ENCODE assay signal across 8 mouse cellular contexts in the genomic region with DNA sequence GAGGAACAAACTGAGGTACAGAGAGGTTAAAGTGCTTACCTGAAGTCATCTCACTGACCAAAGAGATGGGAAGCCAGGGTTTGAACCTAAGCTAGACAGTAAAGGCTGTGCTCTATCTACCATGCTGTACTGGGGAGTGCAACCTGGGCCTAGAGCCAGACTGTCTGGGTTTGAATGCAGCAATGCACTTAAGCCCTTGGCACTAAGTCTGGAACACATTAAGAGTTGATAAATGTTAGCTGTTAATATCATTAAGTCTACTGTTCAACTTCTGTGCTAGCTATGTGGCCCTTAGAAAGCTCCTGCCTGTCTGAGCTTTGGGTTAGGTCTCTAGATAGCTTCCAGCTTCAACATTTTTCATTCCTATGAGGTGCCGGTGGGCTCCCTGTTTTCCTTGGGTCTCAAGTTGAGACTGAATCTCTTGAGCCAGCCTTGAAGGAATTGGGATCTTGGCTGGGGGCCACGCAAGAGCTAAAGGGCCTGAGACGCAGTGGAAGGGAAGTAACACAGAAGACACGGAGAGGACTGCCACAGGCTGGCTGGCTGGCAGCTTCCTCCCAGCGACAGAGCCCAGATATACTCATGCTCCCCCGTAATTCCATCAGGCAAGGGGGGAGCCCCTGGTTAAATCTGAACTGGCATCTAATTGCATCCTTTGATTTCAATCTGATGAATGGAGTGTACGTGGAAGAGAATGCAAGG. TPM values are rescaled to one million over a fixed set of nuclear protein-coding genes. Genes with fewer than 3 reads are reported as not detected.
DNase-seq lines count a peak whose midpoint lies in the region; ATAC-seq and TF ChIP-seq lines count a peak whose summit lies in the region.

No protein-coding gene starts in this region.

- DNase-seq in intestine, embryonic 14.5 days (ENCODE audit: low spot score) = peak; percentile 64
- DNase-seq in Patski (ENCODE audit: low read depth, low spot score) = peak; percentile 64
- DNase-seq in lung, postnatal 10 days = peak; percentile 62
- DNase-seq in retina, embryonic 14.5 days (ENCODE audit: low spot score) = no peak
- no peak for DNase-seq in adrenal gland, postnatal 14 days
- no peak for DNase-seq in spleen, adult 12 weeks (ENCODE audit: low spot score)

- CTCF ChIA-PET in Patski (lab: Charles Lee) = interaction anchor here (1.0 to 2.3 kb wide), 4 partner anchors 9 to 21 kb away, joined by 3 to 13 read pairs (median 3); no protein-coding TSS in a partner anchor

- 0 out of 2 replicates have a peak, but pooled peaks cover 4% of the 10 kb centered on the region for H3K36me3 ChIP-seq in intestine, embryonic 14.5 days (ENCODE audit: control insufficient read depth, insufficient read depth, low read length)
- 0 out of 2 replicates have a peak, but pooled peaks cover 9% of the 10 kb centered on the region for H3K36me3 ChIP-seq in intestine, postnatal 0 days (ENCODE audit: control insufficient read depth, insufficient read depth)
- H3K36me3 ChIP-seq in heart, embryonic 16.5 days (ENCODE audit: control insufficient read depth, insufficient read depth) = no peaks in the 10 kb centered on the region

- peak overlapping the region; percentile 18; the same call in 1 of the 2 replicates for H3K4me2 ChIP-seq in intestine, embryonic 14.5 days (ENCODE audit: low read length)
- H3K4me2 ChIP-seq in intestine, postnatal 0 days (replicated peaks; ENCODE audit: low read depth) = no peak overlapping the region; the same call in 1 of the 2 replicates
- peak overlapping the region; percentile 56 for H3K4me2 ChIP-seq in heart, embryonic 16.5 days (ENCODE audit: low read depth, low read length)

- no peaks in the 10 kb centered on the region for H3K9me3 ChIP-seq in intestine, embryonic 14.5 days (ENCODE audit: control insufficient read depth, low read length)
- no peaks in the 10 kb centered on the region for H3K9me3 ChIP-seq in intestine, postnatal 0 days (ENCODE audit: control insufficient read depth)
- no peaks in the 10 kb centered on the region for H3K9me3 ChIP-seq in heart, embryonic 16.5 days (replicated peaks; ENCODE audit: control insufficient read depth, low read length)

- peaks cover 41% of the 10 kb centered on the region for H3K4me1 ChIP-seq in intestine, embryonic 14.5 days (replicated peaks; ENCODE audit: control insufficient read depth, insufficient read depth, low read length)
- 0 out of 2 replicates have a peak, but pooled peaks cover 8% of the 10 kb centered on the region for H3K4me1 ChIP-seq in intestine, postnatal 0 days (replicated peaks; ENCODE audit: control insufficient read depth, insufficient read depth, low read length)
- H3K4me1 ChIP-seq in heart, embryonic 16.5 days (ENCODE audit: control insufficient read depth, insufficient read depth, low read length) = peaks cover 40% of the 10 kb centered on the region

- no peak for TF ChIP-seq CTCF in intestine, postnatal 0 days (IDR thresholded peaks at IDR 0.05; ENCODE audit: low read depth)
- TF ChIP-seq CTCF in Patski (IDR thresholded peaks at IDR 0.05) = no peak

- POLR2A ChIA-PET in Patski (lab: Charles Lee) = no interaction called here

- no peak overlapping the region for H3K9ac ChIP-seq in intestine, embryonic 14.5 days (ENCODE audit: low read length)
- no peak overlapping the region for H3K9ac ChIP-seq in intestine, postnatal 0 days (ENCODE audit: low read depth, low read length)
- peak overlapping the region; percentile 45 for H3K9ac ChIP-seq in heart, embryonic 16.5 days (ENCODE audit: low read length)

- in situ Hi-C loops in Patski (cut with MboI; ENCODE audit: low pct_unique_long_range_greater_than_20kb) = no loop called here

- H3K27ac ChIP-seq in intestine, embryonic 14.5 days (ENCODE audit: low read depth) = peak overlapping the region; percentile 64
- no peak overlapping the region for H3K27ac ChIP-seq in intestine, postnatal 0 days (ENCODE audit: low read depth, low read length)
- H3K27ac ChIP-seq in heart, embryonic 16.5 days (ENCODE audit: low read length) = peak overlapping the region; percentile 89

- WGBS in intestine, embryonic 14.5 days = 37% methylated on average over 7 of the region's 7 CpGs
- WGBS in intestine, postnatal 0 days = 70% methylated on average over 7 of the region's 7 CpGs
- 25% methylated on average over 7 of the region's 7 CpGs for WGBS in heart, embryonic 16.5 days

- ATAC-seq in intestine, embryonic 14.5 days (replicated peaks; ENCODE audit: low FRiP score, low TSS enrichment, low read depth) = no peak
- no peak for ATAC-seq in intestine, postnatal 0 days
- ATAC-seq in Patski = peak; percentile 19
- ATAC-seq in heart, embryonic 16.5 days (replicated peaks; ENCODE audit: extremely low read depth, insufficient read depth, low FRiP score) = peak; percentile 39; the same call in 1 of the 2 replicates

- no peaks in the 10 kb centered on the region for H3K27me3 ChIP-seq in intestine, embryonic 14.5 days (replicated peaks; ENCODE audit: control insufficient read depth, insufficient read depth, low read length)
- H3K27me3 ChIP-seq in intestine, postnatal 0 days (replicated peaks; ENCODE audit: control insufficient read depth, insufficient read depth, low read length) = no peaks in the 10 kb centered on the region
- H3K27me3 ChIP-seq in Patski = no peaks in the 10 kb centered on the region
- H3K27me3 ChIP-seq in heart, embryonic 16.5 days (ENCODE audit: control insufficient read depth, insufficient read depth, low read length) = no peaks in the 10 kb centered on the region

- no peak overlapping the region for H3K4me3 ChIP-seq in intestine, embryonic 14.5 days (ENCODE audit: low read depth, low read length)
- no peak overlapping the region for H3K4me3 ChIP-seq in intestine, postnatal 0 days (ENCODE audit: low read depth, low read length)
- 0 out of 2 replicates have a peak overlapping the region, but pooled peaks have one; percentile 0 for H3K4me3 ChIP-seq in heart, embryonic 16.5 days (ENCODE audit: low read length)

RNA-seq across cellular contexts. Expression of a gene that starts 35.2 kb away (rescaled TPM):
- polyA plus RNA-seq in intestine, embryonic 14.5 days (2014; fragmentation: Nextera tagmentation; extraction: Ambion mirVana) = 62.8 and 67.3 TPM in 2 replicates
- polyA plus RNA-seq in intestine, postnatal 0 days (2015; fragmentation: Nextera tagmentation; extraction: Ambion mirVana) = 68.4 and 82.1 TPM in 2 replicates
- 38.5 TPM for polyA plus RNA-seq in Patski (2021)
- polyA plus RNA-seq in heart, embryonic 16.5 days (2015; fragmentation: Nextera tagmentation; extraction: Ambion mirVana) = 47.1 and 54.9 TPM in 2 replicates
- 21.4 and 30.6 TPM in 2 replicates for total RNA-seq in adrenal gland, postnatal 14 days (2021)

RNA-seq across cellular contexts. Expression of a gene that starts 43.5 kb away (rescaled TPM):
- polyA plus RNA-seq in intestine, embryonic 14.5 days (2014; fragmentation: Nextera tagmentation; extraction: Ambion mirVana) = 9.9 and 14.1 TPM in 2 replicates
- 6.5 and 6.8 TPM in 2 replicates for polyA plus RNA-seq in intestine, postnatal 0 days (2015; fragmentation: Nextera tagmentation; extraction: Ambion mirVana)
- polyA plus RNA-seq in Patski (2021) = 24.7 TPM
- 40.9 and 41.1 TPM in 2 replicates for polyA plus RNA-seq in heart, embryonic 16.5 days (2015; fragmentation: Nextera tagmentation; extraction: Ambion mirVana)
- total RNA-seq in adrenal gland, postnatal 14 days (2021) = 11.1 and 24.2 TPM in 2 replicates

Comparison
In these comparisons a context has a peak if more than half of its experiments do, and no peak if none do; other contexts are left out.
1. ATAC-seq: peak in Patski (single experiment) and heart, embryonic 16.5 days (single experiment); none in intestine, embryonic 14.5 days (single experiment) and intestine, postnatal 0 days (single experiment).
2. DNase-seq: peak in intestine, embryonic 14.5 days (single experiment), Patski (single experiment) and lung, postnatal 10 days (single experiment); none in retina, embryonic 14.5 days (single experiment), adrenal gland, postnatal 14 days (single experiment) and spleen, adult 12 weeks (single experiment).